In the genomic region with DNA sequence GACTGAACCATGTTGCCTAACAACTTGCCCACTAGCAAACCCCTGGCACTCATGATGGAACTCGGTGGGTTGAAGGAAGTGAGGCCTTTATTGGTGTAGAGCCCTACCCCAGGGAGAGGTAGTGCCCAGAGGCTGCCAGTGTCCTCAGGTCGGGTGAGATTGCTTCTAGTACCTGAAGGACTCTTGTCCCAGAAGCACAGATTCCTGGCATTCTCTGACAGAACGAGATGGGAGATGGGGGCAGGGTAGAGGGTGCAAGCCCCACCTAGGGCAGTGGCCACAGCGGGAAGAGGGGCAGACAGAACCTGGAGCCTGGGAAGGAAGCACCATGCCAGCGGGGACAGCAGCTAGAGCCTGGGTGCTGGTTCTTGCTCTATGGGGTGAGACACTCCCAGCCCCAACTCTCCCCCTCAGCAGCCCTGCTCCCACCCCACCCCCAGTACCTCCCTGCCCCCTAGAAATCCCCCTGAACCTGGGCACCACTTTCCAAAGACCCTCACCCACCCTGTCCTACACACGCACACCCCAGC, we compare ENCODE assay signal across 10 mouse cellular contexts. TPM values are rescaled to one million over a fixed set of nuclear protein-coding genes. Genes with fewer than 3 reads are reported as not detected.
A peak's percentile ranks its signal among the peaks of the same experiment; 100 is the strongest.
DNase-seq lines count a peak whose midpoint lies in the region; ATAC-seq lines count a peak whose summit lies in the region.
"Had no signal": no experiment of that assay in that cellular context is flagged by ENCODE, and none has a peak within 500 bp of the region (broad histone marks: within the 10 kb centered on the region; RNA-seq: fewer than 3 reads in every experiment).

A gene (plus strand): TSS at position 297 of the 530 bp plus-strand sequence.

- no peaks in the 10 kb centered on the region for H3K9me3 ChIP-seq in forebrain, embryonic 10.5 days
- no peaks in the 10 kb centered on the region for H3K9me3 ChIP-seq in forebrain, embryonic 14.5 days (replicated peaks; ENCODE audit: control insufficient read depth, low read length)
- no peaks in the 10 kb centered on the region for H3K9me3 ChIP-seq in megakaryocyte, embryonic 14.5 days
- no peaks in the 10 kb centered on the region for H3K9me3 ChIP-seq in intestine, embryonic 15.5 days

- peaks cover 58% of the 10 kb centered on the region for H3K36me3 ChIP-seq in forebrain, embryonic 10.5 days (replicated peaks)
- H3K36me3 ChIP-seq in forebrain, embryonic 14.5 days (ENCODE audit: control insufficient read depth, insufficient read depth, low read length), result peaks cover 46% of the 10 kb centered on the region
- peaks cover 74% of the 10 kb centered on the region for H3K36me3 ChIP-seq in megakaryocyte, embryonic 14.5 days (replicated peaks; ENCODE audit: low read length)
- peaks cover 28% of the 10 kb centered on the region for H3K36me3 ChIP-seq in intestine, embryonic 15.5 days

- no peak for ATAC-seq in forebrain, embryonic 14.5 days
- ATAC-seq in megakaryocyte, adult 5-6 weeks (ENCODE audit: poor library complexity, severe bottlenecking), result no peak
- ATAC-seq in intestine, embryonic 15.5 days, result no peak

- no peak within 1 kb of the TSS for H3K4me2 ChIP-seq in forebrain, embryonic 14.5 days (ENCODE audit: low read length)
- H3K4me2 ChIP-seq in intestine, embryonic 15.5 days (replicated peaks), result peak within 1 kb of the TSS; percentile 29

- WGBS in forebrain, embryonic 10.5 days, result 20% methylated on average over 6 of the region's 6 CpGs
- WGBS in forebrain, embryonic 14.5 days, result 25% methylated on average over 6 of the region's 6 CpGs
- WGBS in intestine, embryonic 15.5 days, result 20% methylated on average over 6 of the region's 6 CpGs

- H3K27me3 ChIP-seq in forebrain, embryonic 10.5 days (ENCODE audit: poor library complexity, severe bottlenecking), result no peaks in the 10 kb centered on the region
- H3K27me3 ChIP-seq in forebrain, embryonic 14.5 days (replicated peaks; ENCODE audit: control insufficient read depth, insufficient read depth, low read length), result no peaks in the 10 kb centered on the region
- no peaks in the 10 kb centered on the region for H3K27me3 ChIP-seq in megakaryocyte, embryonic 14.5 days (replicated peaks)
- no peaks in the 10 kb centered on the region for H3K27me3 ChIP-seq in intestine, embryonic 15.5 days (replicated peaks)

- H3K4me1 ChIP-seq in forebrain, embryonic 10.5 days, result peaks cover 72% of the 10 kb centered on the region
- H3K4me1 ChIP-seq in forebrain, embryonic 14.5 days (ENCODE audit: control insufficient read depth, insufficient read depth, low read length), result peaks cover 14% of the 10 kb centered on the region
- peaks cover 67% of the 10 kb centered on the region for H3K4me1 ChIP-seq in megakaryocyte, embryonic 14.5 days
- H3K4me1 ChIP-seq in intestine, embryonic 15.5 days (replicated peaks), result peaks cover 55% of the 10 kb centered on the region

- peak within 1 kb of the TSS; percentile 10; the same call in 1 of the 2 replicates for H3K4me3 ChIP-seq in forebrain, embryonic 10.5 days
- no peak within 1 kb of the TSS for H3K4me3 ChIP-seq in forebrain, embryonic 14.5 days (ENCODE audit: low read depth, low read length)
- H3K4me3 ChIP-seq in megakaryocyte, embryonic 14.5 days (replicated peaks), result no peak within 1 kb of the TSS
- no peak within 1 kb of the TSS for H3K4me3 ChIP-seq in intestine, embryonic 15.5 days (replicated peaks)

- no peak within 1 kb of the TSS for H3K9ac ChIP-seq in forebrain, embryonic 14.5 days (ENCODE audit: low read length)
- H3K9ac ChIP-seq in intestine, embryonic 15.5 days, result peak within 1 kb of the TSS; percentile 28; the same call in 1 of the 2 replicates

- DNase-seq in forebrain, embryonic 10.5 days (ENCODE audit: extremely low spot score, low spot score), result no peak
- DNase-seq in forebrain, embryonic 14.5 days (ENCODE audit: low spot score), result no peak
- DNase-seq in lung, postnatal 4 days, result peak; percentile 73 to 85
- DNase-seq in spleen, postnatal 4 days (ENCODE audit: low spot score in 2 of 2), result no peak
- no peak for DNase-seq in gastrocnemius, adult 8-10 months (ENCODE audit: low spot score in 2 of 2)
- DNase-seq: cerebellum, adult 11 months; kidney, postnatal 36 days had no signal

- peak within 1 kb of the TSS; percentile 75 for H3K27ac ChIP-seq in forebrain, embryonic 10.5 days
- H3K27ac ChIP-seq in forebrain, embryonic 14.5 days (ENCODE audit: low read depth, low read length), result no peak within 1 kb of the TSS
- peak within 1 kb of the TSS; percentile 40; the same call in 1 of the 2 replicates for H3K27ac ChIP-seq in intestine, embryonic 15.5 days

RNA-seq across cellular contexts. Expression of the gene that starts here (rescaled TPM):
- 2.3 TPM in 2 replicates for polyA plus RNA-seq in forebrain, embryonic 10.5 days (2016; fragmentation: Nextera tagmentation; extraction: Ambion mirVana)
- polyA plus RNA-seq in forebrain, embryonic 14.5 days (2014; fragmentation: Nextera tagmentation; extraction: Ambion mirVana), result 1.1 and 1.5 TPM in 2 replicates
- 32.8 and 44.2 TPM in 2 replicates for polyA plus RNA-seq in megakaryocyte, embryonic 14.5 days (2012; ENCODE audit: insufficient read depth, low replicate concordance)
- 1.8 and 4.8 TPM in 2 replicates for total RNA-seq in megakaryocyte, adult 5-6 weeks (2015)
- total RNA-seq in megakaryocyte, adult 5-6 weeks (2017), result 1.6 and 2.4 TPM in 2 replicates
- 2.7 and 3.0 TPM in 2 replicates for polyA plus RNA-seq in intestine, embryonic 15.5 days (2015; fragmentation: Nextera tagmentation; extraction: Ambion mirVana)
- under 1 TPM in 1 of 4 experiments, not detected in 3; 0.19 TPM for total RNA-seq in gastrocnemius, adult 8-10 months (2022)

Comparison
In these comparisons a context has a peak if more than half of its experiments do, and no peak if none do; other contexts are left out.
1. DNase-seq: peak in lung, postnatal 4 days (2 of 2); none in forebrain, embryonic 10.5 days (single experiment), forebrain, embryonic 14.5 days (single experiment), spleen, postnatal 4 days (0 of 2) and gastrocnemius, adult 8-10 months (0 of 2).